ENCODE assay signal across 8 mouse cellular contexts in genomic region chr8:109691769-109692168, GRCm38 (mm10). TPM values are rescaled to one million over a fixed set of nuclear protein-coding genes. Genes with fewer than 3 reads are reported as not detected.
DNase-seq lines count a peak whose midpoint lies in the region; ATAC-seq and TF ChIP-seq lines count a peak whose summit lies in the region.

No protein-coding gene starts in this region.

- H3K27ac ChIP-seq in heart, embryonic 11.5 days (ENCODE audit: low read depth, low read length): no peak overlapping the region
- H3K27ac ChIP-seq in hindbrain, embryonic 15.5 days (replicated peaks): no peak overlapping the region
- H3K27ac ChIP-seq in midbrain, embryonic 12.5 days (replicated peaks): no peak overlapping the region

- intact Hi-C loops in heart, postnatal 10 days (cut with DNase I): loop anchor here (5.0 kb wide), 2 partner anchors 84 to 86 kb away; partner anchors contain the start of genes Ap1g1 and Dhodh
- intact Hi-C loops in gastrocnemius, postnatal 14 days (cut with DNase I; ENCODE audit: low total_unique reads): loop anchor here (10.0 kb wide), 1 partner anchor 87 kb away; the partner anchor contains the start of gene Dhodh

- peak overlapping the region; percentile 86 for H3K4me2 ChIP-seq in heart, embryonic 11.5 days
- H3K4me2 ChIP-seq in hindbrain, embryonic 15.5 days: peak overlapping the region; percentile 84
- peak overlapping the region; percentile 62 for H3K4me2 ChIP-seq in midbrain, embryonic 12.5 days (replicated peaks)

- DNase-seq in heart, postnatal 10 days: no peak
- DNase-seq in embryo, embryonic 11.5 days (ENCODE audit: low read depth, low spot score): peak; percentile 14
- DNase-seq in gastrocnemius, postnatal 14 days: no peak

- peak overlapping the region; percentile 87 for H3K9ac ChIP-seq in heart, embryonic 11.5 days (ENCODE audit: low read depth, low read length)
- peak overlapping the region; percentile 89 for H3K9ac ChIP-seq in hindbrain, embryonic 15.5 days
- peak overlapping the region; percentile 94; the same call in 1 of the 2 replicates for H3K9ac ChIP-seq in midbrain, embryonic 12.5 days (replicated peaks)

- no peak; the same call in 1 of the 2 replicates for TF ChIP-seq CTCF in E14TG2a.4 (conservative IDR thresholded peaks at IDR 0.05; ENCODE audit: low read length)

- no peak for ATAC-seq in heart, embryonic 11.5 days (replicated peaks; ENCODE audit: insufficient number of reproducible peaks, low FRiP score, low TSS enrichment)
- ATAC-seq in hindbrain, embryonic 15.5 days (ENCODE audit: low FRiP score, low read depth): no peak
- no peak for ATAC-seq in midbrain, embryonic 12.5 days (ENCODE audit: low FRiP score, low read depth)
- ATAC-seq in frontal cortex, adult (ENCODE audit: low TSS enrichment): no peak

- H3K9me3 ChIP-seq in heart, embryonic 11.5 days (replicated peaks; ENCODE audit: control insufficient read depth, low read length): no peaks in the 10 kb centered on the region
- H3K9me3 ChIP-seq in E14TG2a.4 (ENCODE audit: low read length): no peaks in the 10 kb centered on the region
- H3K9me3 ChIP-seq in hindbrain, embryonic 15.5 days: no peaks in the 10 kb centered on the region
- H3K9me3 ChIP-seq in midbrain, embryonic 12.5 days: no peaks in the 10 kb centered on the region

- H3K4me1 ChIP-seq in heart, embryonic 11.5 days (ENCODE audit: control insufficient read depth, insufficient read depth, low read length): peaks cover 12% of the 10 kb centered on the region
- peaks cover 44% of the 10 kb centered on the region for H3K4me1 ChIP-seq in E14TG2a.4 (replicated peaks; ENCODE audit: low read depth, low read length)
- H3K4me1 ChIP-seq in hindbrain, embryonic 15.5 days (replicated peaks): peaks cover 28% of the 10 kb centered on the region
- H3K4me1 ChIP-seq in midbrain, embryonic 12.5 days: peaks cover 23% of the 10 kb centered on the region

- H3K4me3 ChIP-seq in heart, embryonic 11.5 days (ENCODE audit: low read depth, low read length): peak overlapping the region; percentile 84
- H3K4me3 ChIP-seq in E14TG2a.4 (replicated peaks; ENCODE audit: low read length): peak overlapping the region; percentile 95
- peak overlapping the region; percentile 99 for H3K4me3 ChIP-seq in hindbrain, embryonic 15.5 days
- H3K4me3 ChIP-seq in midbrain, embryonic 12.5 days: peak overlapping the region; percentile 94

- no peaks in the 10 kb centered on the region for H3K36me3 ChIP-seq in heart, embryonic 11.5 days (ENCODE audit: control insufficient read depth, insufficient read depth, low read length)
- no peaks in the 10 kb centered on the region for H3K36me3 ChIP-seq in E14TG2a.4 (ENCODE audit: insufficient read depth, low read length)
- no peaks in the 10 kb centered on the region for H3K36me3 ChIP-seq in hindbrain, embryonic 15.5 days
- H3K36me3 ChIP-seq in midbrain, embryonic 12.5 days: 0 out of 2 replicates have a peak, but pooled peaks cover 4% of the 10 kb centered on the region

- 58% methylated on average over 5 of the region's 5 CpGs for WGBS in heart, embryonic 11.5 days (ENCODE audit: insufficient replicate concordance)
- WGBS in hindbrain, embryonic 15.5 days: 48% methylated on average over 5 of the region's 5 CpGs
- WGBS in midbrain, embryonic 12.5 days: 56% methylated on average over 5 of the region's 5 CpGs

- H3K27me3 ChIP-seq in heart, embryonic 11.5 days (ENCODE audit: control insufficient read depth, insufficient read depth, low read length): no peaks in the 10 kb centered on the region
- peaks cover 18% of the 10 kb centered on the region for H3K27me3 ChIP-seq in E14TG2a.4 (ENCODE audit: insufficient read depth, low read length)
- H3K27me3 ChIP-seq in hindbrain, embryonic 15.5 days: no peaks in the 10 kb centered on the region
- peaks cover 7% of the 10 kb centered on the region for H3K27me3 ChIP-seq in midbrain, embryonic 12.5 days

RNA-seq across cellular contexts. Expression of gene Ist1, which starts 1.3 kb away (rescaled TPM):
- polyA plus RNA-seq in heart, embryonic 11.5 days (2014; fragmentation: Nextera tagmentation; extraction: Ambion mirVana): 89.6 and 106 TPM in 2 replicates
- total RNA-seq in heart, postnatal 10 days (2021): 10 to 100 TPM; 61.7 to 62.6 TPM
- 145 and 148 TPM in 2 replicates for polyA plus RNA-seq in hindbrain, embryonic 15.5 days (2015; fragmentation: Nextera tagmentation; extraction: Ambion mirVana)
- polyA plus RNA-seq in midbrain, embryonic 12.5 days (2016; fragmentation: Nextera tagmentation; extraction: Ambion mirVana): 172 and 181 TPM in 2 replicates
- 10 to 100 TPM; 27.0 to 31.3 TPM for total RNA-seq in gastrocnemius, postnatal 14 days (2021)

RNA-seq across cellular contexts. Expression of gene Zfp821, which starts 13.6 kb away (rescaled TPM):
- polyA plus RNA-seq in heart, embryonic 11.5 days (2014; fragmentation: Nextera tagmentation; extraction: Ambion mirVana): 17.0 and 19.6 TPM in 2 replicates
- 10 to 100 TPM; 13.1 to 15.2 TPM for total RNA-seq in heart, postnatal 10 days (2021)
- polyA plus RNA-seq in hindbrain, embryonic 15.5 days (2015; fragmentation: Nextera tagmentation; extraction: Ambion mirVana): 69.5 and 71.3 TPM in 2 replicates
- polyA plus RNA-seq in midbrain, embryonic 12.5 days (2016; fragmentation: Nextera tagmentation; extraction: Ambion mirVana): 74.6 and 80.7 TPM in 2 replicates
- 1 to 10 TPM; 7.0 to 7.5 TPM for total RNA-seq in gastrocnemius, postnatal 14 days (2021)

RNA-seq across cellular contexts. Expression of gene Atxn1l, which starts 45.8 kb away (rescaled TPM):
- polyA plus RNA-seq in heart, embryonic 11.5 days (2014; fragmentation: Nextera tagmentation; extraction: Ambion mirVana): 5.4 and 5.5 TPM in 2 replicates
- total RNA-seq in heart, postnatal 10 days (2021): 10 to 100 TPM; 34.7 to 36.7 TPM
- 3.8 and 4.1 TPM in 2 replicates for polyA plus RNA-seq in hindbrain, embryonic 15.5 days (2015; fragmentation: Nextera tagmentation; extraction: Ambion mirVana)
- polyA plus RNA-seq in midbrain, embryonic 12.5 days (2016; fragmentation: Nextera tagmentation; extraction: Ambion mirVana): 7.3 and 8.3 TPM in 2 replicates
- 10 to 100 TPM; 17.2 to 20.8 TPM for total RNA-seq in gastrocnemius, postnatal 14 days (2021)
